ENCODE assay signal across 15 mouse cellular contexts in the genomic region with DNA sequence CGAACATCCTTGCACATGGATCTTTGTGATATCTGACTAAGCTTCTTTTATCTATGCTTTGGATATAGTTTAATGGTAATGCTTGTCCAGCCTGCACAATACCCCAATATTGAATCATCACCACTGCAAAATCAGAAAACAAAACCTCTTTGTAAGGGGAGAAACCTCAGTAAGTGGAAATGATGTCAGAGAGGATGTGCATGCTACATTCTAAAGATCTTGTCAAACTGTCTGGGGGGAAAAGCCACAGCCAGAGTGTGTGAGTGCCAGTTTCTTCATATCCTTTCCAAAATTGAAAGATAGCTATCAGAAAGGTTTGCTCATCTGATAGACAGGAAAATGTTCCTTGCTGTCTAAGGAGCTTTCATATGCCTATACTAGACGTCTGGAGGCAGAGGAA.
"Had no signal": no experiment of that assay in that cellular context is flagged by ENCODE, and none has a peak within 500 bp of the region (broad histone marks: within the 10 kb centered on the region; RNA-seq: fewer than 3 reads in every experiment).

No protein-coding gene starts in this region.

- H3K27me3 ChIP-seq: liver, embryonic 15.5 days; midbrain, embryonic 15.5 days had no signal

- H3K4me1 ChIP-seq: limb, embryonic 10.5 days; liver, embryonic 15.5 days; midbrain, embryonic 15.5 days had no signal

- ATAC-seq: lung, postnatal 0 days; midbrain, embryonic 15.5 days had no signal

- DNase-seq: kidney, adult 8-10 months; kidney, postnatal 10 days; lung, adult 2 months; lung, postnatal 36 days; right cerebral cortex, adult 18-20 months; right cerebral cortex, postnatal 25 days; thymus, postnatal 25 days had no signal

- H3K36me3 ChIP-seq: limb, embryonic 10.5 days; liver, embryonic 15.5 days; midbrain, embryonic 15.5 days had no signal

- H3K9me3 ChIP-seq: limb, embryonic 10.5 days; liver, embryonic 15.5 days; midbrain, embryonic 15.5 days had no signal

- H3K9ac ChIP-seq: liver, embryonic 15.5 days; midbrain, embryonic 15.5 days had no signal

- H3K4me3 ChIP-seq: left cerebral cortex, adult 2 months; limb, embryonic 10.5 days; liver, embryonic 15.5 days; midbrain, embryonic 15.5 days had no signal

- H3K27ac ChIP-seq: left cerebral cortex, adult 2 months; limb, embryonic 10.5 days; liver, embryonic 15.5 days; midbrain, embryonic 15.5 days; stomach, postnatal 0 days had no signal

- H3K4me2 ChIP-seq: liver, embryonic 11.5 days; liver, embryonic 15.5 days; midbrain, embryonic 11.5 days; midbrain, embryonic 15.5 days had no signal
